8 mouse cellular contexts compared by ENCODE assay signal in genomic region chr1:133800948-133801393, GRCm38 (mm10). TPM values are rescaled to one million over a fixed set of nuclear protein-coding genes. Genes with fewer than 3 reads are reported as not detected.
DNase-seq lines count a peak whose midpoint lies in the region; ATAC-seq and TF ChIP-seq lines count a peak whose summit lies in the region.

TSS of gene Atp2b4 (minus strand) at chr1:133801041.

- no peaks in the 10 kb centered on the region for H3K27me3 ChIP-seq in embryonic facial prominence, embryonic 13.5 days
- no peaks in the 10 kb centered on the region; the same call in 1 of the 2 replicates for H3K27me3 ChIP-seq in kidney, adult 2 months (replicated peaks; ENCODE audit: control insufficient read depth, insufficient read depth, low read length)
- peaks cover 15% of the 10 kb centered on the region for H3K27me3 ChIP-seq in limb, embryonic 12.5 days
- H3K27me3 ChIP-seq in midbrain, embryonic 15.5 days (replicated peaks): 0 out of 2 replicates have a peak, but pooled peaks cover 4% of the 10 kb centered on the region
- H3K27me3 ChIP-seq in spleen, adult 2 months (ENCODE audit: control insufficient read depth, insufficient read depth, low read length): no peaks in the 10 kb centered on the region; the same call in 1 of the 2 replicates

- H3K9me3 ChIP-seq in embryonic facial prominence, embryonic 13.5 days: no peaks in the 10 kb centered on the region
- no peaks in the 10 kb centered on the region for H3K9me3 ChIP-seq in limb, embryonic 12.5 days
- no peaks in the 10 kb centered on the region for H3K9me3 ChIP-seq in midbrain, embryonic 15.5 days

- H3K4me3 ChIP-seq in embryonic facial prominence, embryonic 13.5 days: peak within 1 kb of the TSS; percentile 72
- H3K4me3 ChIP-seq in kidney, adult 2 months (ENCODE audit: insufficient read depth, low read depth, low read length): peak within 1 kb of the TSS; percentile 82
- peak within 1 kb of the TSS; percentile 60 for H3K4me3 ChIP-seq in limb, embryonic 12.5 days (replicated peaks)
- H3K4me3 ChIP-seq in midbrain, embryonic 15.5 days: peak within 1 kb of the TSS; percentile 52
- peak within 1 kb of the TSS; percentile 63 for H3K4me3 ChIP-seq in spleen, adult 2 months (ENCODE audit: extremely low read depth, insufficient read depth, insufficient read length)

- DNase-seq in 3134 (ENCODE audit: extremely low read depth, insufficient read length, low spot score): peak; percentile 97
- peak; percentile 96 to 97 for DNase-seq in adrenal gland, postnatal 36 days
- DNase-seq in heart, adult 18-20 months: peak; percentile 97 to 99
- DNase-seq in kidney, adult 2 months: peak; percentile 97
- DNase-seq in spleen, adult 2 months (ENCODE audit: low read depth in 1 of 2, low spot score in 2 of 2): peak; percentile 40 to 73

- peak within 1 kb of the TSS; percentile 88 for H3K27ac ChIP-seq in embryonic facial prominence, embryonic 13.5 days
- H3K27ac ChIP-seq in kidney, adult 2 months (ENCODE audit: insufficient read depth, low read depth, low read length): no peak within 1 kb of the TSS
- H3K27ac ChIP-seq in limb, embryonic 12.5 days: no peak within 1 kb of the TSS
- H3K27ac ChIP-seq in midbrain, embryonic 15.5 days: 0 out of 2 replicates have a peak within 1 kb of the TSS, but pooled peaks have one; percentile 5
- H3K27ac ChIP-seq in spleen, adult 2 months (ENCODE audit: insufficient read depth, low read length): peak within 1 kb of the TSS; percentile 34; the same call in 1 of the 2 replicates

- peak within 1 kb of the TSS; percentile 77 for H3K4me2 ChIP-seq in embryonic facial prominence, embryonic 13.5 days
- H3K4me2 ChIP-seq in limb, embryonic 12.5 days: peak within 1 kb of the TSS; percentile 92
- peak within 1 kb of the TSS; percentile 95 for H3K4me2 ChIP-seq in midbrain, embryonic 15.5 days

- TF ChIP-seq CTCF in kidney, adult 2 months (conservative IDR thresholded peaks at IDR 0.05; ENCODE audit: insufficient read depth, insufficient read length, low read depth, low read length): no peak
- no peak for TF ChIP-seq CTCF in spleen, adult 2 months (IDR thresholded peaks at IDR 0.05; ENCODE audit: extremely low read depth, insufficient read depth, insufficient read length, insufficient replicate concordance)

- H3K36me3 ChIP-seq in embryonic facial prominence, embryonic 13.5 days: 0 out of 2 replicates have a peak, but pooled peaks cover under 1% of the 10 kb centered on the region
- H3K36me3 ChIP-seq in kidney, adult 2 months (ENCODE audit: control insufficient read depth, insufficient read depth, low read length): no peaks in the 10 kb centered on the region
- H3K36me3 ChIP-seq in limb, embryonic 12.5 days: no peaks in the 10 kb centered on the region
- H3K36me3 ChIP-seq in midbrain, embryonic 15.5 days (replicated peaks): no peaks in the 10 kb centered on the region
- no peaks in the 10 kb centered on the region for H3K36me3 ChIP-seq in spleen, adult 2 months (ENCODE audit: control insufficient read depth, insufficient read depth, low read length)

- WGBS in embryonic facial prominence, embryonic 13.5 days: 1% methylated on average over 16 of the region's 16 CpGs
- WGBS in kidney, adult 2 months: under 1% methylated on average over 16 of the region's 16 CpGs
- WGBS in limb, embryonic 12.5 days: 1% methylated on average over 16 of the region's 16 CpGs
- under 1% methylated on average over 16 of the region's 16 CpGs for WGBS in midbrain, embryonic 15.5 days
- 1% methylated on average over 16 of the region's 16 CpGs for WGBS in spleen, adult 2 months

- peak; percentile 73 for ATAC-seq in embryonic facial prominence, embryonic 13.5 days (ENCODE audit: insufficient number of reproducible peaks, insufficient read depth, low FRiP score, low TSS enrichment, low read depth)
- peak; percentile 92 for ATAC-seq in limb, embryonic 12.5 days (ENCODE audit: insufficient number of reproducible peaks, insufficient read depth, low FRiP score, low TSS enrichment, low read depth)
- peak; percentile 85 for ATAC-seq in midbrain, embryonic 15.5 days (replicated peaks)

- peaks cover 49% of the 10 kb centered on the region for H3K4me1 ChIP-seq in embryonic facial prominence, embryonic 13.5 days
- peaks cover 6% of the 10 kb centered on the region for H3K4me1 ChIP-seq in kidney, adult 2 months (ENCODE audit: control insufficient read depth, insufficient read depth, low read length)
- peaks cover 23% of the 10 kb centered on the region for H3K4me1 ChIP-seq in limb, embryonic 12.5 days (replicated peaks)
- peaks cover 33% of the 10 kb centered on the region for H3K4me1 ChIP-seq in midbrain, embryonic 15.5 days
- peaks cover 10% of the 10 kb centered on the region; the same call in 1 of the 2 replicates for H3K4me1 ChIP-seq in spleen, adult 2 months (ENCODE audit: control insufficient read depth, insufficient read depth, insufficient read length)

- H3K9ac ChIP-seq in embryonic facial prominence, embryonic 13.5 days: peak within 1 kb of the TSS; percentile 77
- peak within 1 kb of the TSS; percentile 57; the same call in 1 of the 2 replicates for H3K9ac ChIP-seq in limb, embryonic 12.5 days (replicated peaks)
- H3K9ac ChIP-seq in midbrain, embryonic 15.5 days: peak within 1 kb of the TSS; percentile 44

- TF ChIP-seq POLR2A in kidney, adult 2 months (IDR thresholded peaks at IDR 0.05; ENCODE audit: low read depth, low read length): no peak
- TF ChIP-seq POLR2A in spleen, adult 2 months (IDR thresholded peaks at IDR 0.05; ENCODE audit: low read depth, low read length): no peak

RNA-seq across cellular contexts. Expression of gene Atp2b4, which starts in this region (rescaled TPM):
- 10 to 100 TPM; 21.8 to 34.7 TPM for total RNA-seq in adrenal gland, postnatal 36 days (2021)
- polyA plus RNA-seq in embryonic facial prominence, embryonic 13.5 days (2015; fragmentation: Nextera tagmentation; extraction: Ambion mirVana): 25.3 and 26.1 TPM in 2 replicates
- 10 to 100 TPM; 17.2 to 19.3 TPM for total RNA-seq in heart, adult 18-20 months (2021)
- 4.9 and 6.1 TPM in 2 replicates for polyA plus RNA-seq in kidney, adult 2 months (2012; rRNA removed)
- polyA plus RNA-seq in limb, embryonic 12.5 days (2016; fragmentation: Nextera tagmentation; extraction: Ambion mirVana): 8.5 and 9.4 TPM in 2 replicates
- 11.3 and 11.6 TPM in 2 replicates for polyA plus RNA-seq in midbrain, embryonic 15.5 days (2015; fragmentation: Nextera tagmentation; extraction: Ambion mirVana)
- polyA plus RNA-seq in spleen, adult 2 months (2012; rRNA removed): 7.1 and 8.0 TPM in 2 replicates

Comparison
In these comparisons a context has a peak if more than half of its experiments do, and no peak if none do; other contexts are left out.
1. H3K27ac ChIP-seq: peak in embryonic facial prominence, embryonic 13.5 days (single experiment), midbrain, embryonic 15.5 days (single experiment) and spleen, adult 2 months (single experiment); none in kidney, adult 2 months (single experiment) and limb, embryonic 12.5 days (single experiment).
2. Peak in every context shown above with its lines, with median percentiles within 50 percentile points of each other: DNase-seq, ATAC-seq, H3K4me2 ChIP-seq, H3K4me3 ChIP-seq and H3K9ac ChIP-seq.